Mouse (Mus musculus) limb, embryonic 11.5 days (tissue): ENCODE data around the gene Dclre1b. TPM values are rescaled to one million over a fixed set of nuclear protein-coding genes. Genes with fewer than 3 reads are reported as not detected.

Source experiments
- ATAC-seq: fragments of 200-750 bp; cut with Nextera tagmentation; 2 replicates; pipeline ENCODE4 v1.8.0; 2017; ENCODE audit warnings: low read depth; ENCODE audit not compliant: insufficient number of reproducible peaks, low FRiP score, low TSS enrichment
- DNase-seq: peaks from one replicate; pipeline ENCODE4 v3.0.0-alpha.2; 2015; ENCODE audit warnings: low spot score
- H3K27ac ChIP-seq: fragments of 300-500 bp; sonication (generic); replicated peaks from 2 replicates; pipeline ENCODE4 v1.5.1; 2014; ENCODE audit warnings: low read depth, mild to moderate bottlenecking, low read length
- H3K27me3 ChIP-seq: fragments of 300-500 bp; sonication (generic); 2 replicates; pipeline ENCODE4 v1.6.1; 2014; ENCODE audit warnings: mild to moderate bottlenecking, low read length, mixed read lengths; ENCODE audit not compliant: control insufficient read depth, insufficient read depth
- H3K36me3 ChIP-seq: fragments of 300-500 bp; sonication (generic); 2 replicates; pipeline ENCODE4 v1.6.1; 2014; ENCODE audit warnings: mild to moderate bottlenecking, low read length, moderate library complexity, mixed read lengths; ENCODE audit not compliant: control insufficient read depth, insufficient read depth
- H3K4me1 ChIP-seq: fragments of 300-500 bp; sonication (generic); 2 replicates; pipeline ENCODE4 v1.6.1; 2014; ENCODE audit warnings: low read length, mixed read lengths; ENCODE audit not compliant: control insufficient read depth, insufficient read depth
- H3K4me2 ChIP-seq: fragments of 300-500 bp; sonication (generic); 2 replicates; pipeline ENCODE4 v1.6.1; 2014; ENCODE audit warnings: low read depth, mild to moderate bottlenecking, moderate library complexity; ENCODE audit not compliant: severe bottlenecking
- H3K4me3 ChIP-seq: fragments of 300-500 bp; sonication (generic); 2 replicates; pipeline ENCODE4 v1.5.1; 2014; ENCODE audit warnings: low read depth, low read length
- H3K9ac ChIP-seq: fragments of 300-500 bp; sonication (generic); 2 replicates; pipeline ENCODE4 v1.6.1; 2014; ENCODE audit warnings: mild to moderate bottlenecking, low read length
- H3K9me3 ChIP-seq: fragments of 300-500 bp; sonication (generic); 2 replicates; pipeline ENCODE4 v1.6.1; 2016; ENCODE audit warnings: low read length; ENCODE audit not compliant: control insufficient read depth
- WGBS: fragments of 180-500 bp; shearing (Covaris S2); extraction: QIAGEN DNeasy Blood & Tissue Kit; methylation state at CpG from one replicate; pipeline ENCODE4 v1.1.7; 2014; 5-methylcytosine and 5-hydroxymethylcytosine counted together
- polyA plus RNA-seq: library from polyadenylated mRNA; unstranded; fragments of >200 nt; fragmentation: Nextera tagmentation; extraction: Ambion mirVana; gene quantifications from 2 replicates; pipeline ENCODE4 v1.2.1, GENCODE M21; 2014

The Dclre1b gene
- polyA plus RNA-seq, 1 experiment from 2014 or later, result 40.2 TPM

GRCm38 (mm10) chr3:103756920-103757319 is 52.3 kb downstream of the Dclre1b start:
- ATAC-seq (no peak), DNase-seq (no peak)
- Histone ChIP-seq H3K36me3 (peaks cover 10% of the 10 kb centered on the region; the same call in 1 of the 2 replicates), H3K27me3 (no peaks in the 10 kb centered on the region), H3K27ac (no peak overlapping the region), H3K4me2 (no peak overlapping the region), H3K9ac (no peak overlapping the region), H3K9me3 (no peaks in the 10 kb centered on the region), H3K4me3 (no peak overlapping the region), H3K4me1 (no peaks in the 10 kb centered on the region)
- WGBS, result 96% methylated on average over 2 of the region's 2 CpGs

DNA sequence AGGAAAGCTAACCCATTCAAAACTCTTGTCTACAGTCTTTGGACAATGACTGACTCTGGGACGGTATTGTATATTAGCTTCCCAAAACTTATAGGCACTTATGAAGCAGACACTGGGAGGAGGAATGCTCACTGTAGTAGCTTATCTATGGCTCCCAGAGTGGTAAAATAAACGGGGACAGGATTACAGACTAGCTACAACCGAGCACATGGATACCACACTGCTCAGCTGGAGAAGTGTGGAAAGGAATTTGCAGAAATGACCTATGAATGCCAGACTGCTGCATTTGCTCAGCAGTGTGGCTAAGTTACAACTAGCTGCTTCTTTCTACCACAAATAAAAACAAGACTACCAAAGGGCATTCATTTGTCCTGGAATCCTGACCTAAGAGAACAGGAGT is 53.9 kb downstream of the Dclre1b start:
- no peak for DNase-seq
- WGBS, result 83% methylated on average over 3 of the region's 3 CpGs
- no peak overlapping the region for H3K4me3 ChIP-seq
- H3K36me3 ChIP-seq, result peaks cover 10% of the 10 kb centered on the region; the same call in 1 of the 2 replicates
- ATAC-seq, result no peak
- H3K4me1 ChIP-seq, result no peaks in the 10 kb centered on the region
- H3K27me3 ChIP-seq, result no peaks in the 10 kb centered on the region
- H3K9me3 ChIP-seq, result no peaks in the 10 kb centered on the region
- H3K27ac ChIP-seq, result no peak overlapping the region
- H3K9ac ChIP-seq, result no peak overlapping the region
- H3K4me2 ChIP-seq, result no peak overlapping the region

DNA sequence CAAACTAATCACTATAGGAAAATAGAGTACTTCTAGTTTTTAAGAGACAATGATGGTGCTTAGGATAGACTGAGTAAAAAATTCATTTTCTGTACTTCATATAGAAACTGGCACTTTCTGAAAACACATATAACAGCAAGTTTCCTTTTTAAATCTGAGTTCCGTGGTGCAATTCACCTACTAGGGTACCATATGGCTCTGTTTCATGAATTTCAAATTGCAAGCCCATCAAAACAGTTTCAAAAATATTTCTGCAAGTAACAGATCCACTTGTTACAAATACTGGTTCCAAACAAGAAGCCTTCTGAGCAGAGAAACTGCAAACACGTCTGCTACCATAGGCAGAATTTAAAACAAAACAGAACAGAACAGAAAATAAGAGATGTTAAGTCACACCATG is 57.7 kb downstream of the Dclre1b start:
- H3K27ac ChIP-seq, result no peak overlapping the region
- no peaks in the 10 kb centered on the region for H3K9me3 ChIP-seq
- H3K27me3 ChIP-seq, result no peaks in the 10 kb centered on the region
- H3K4me2 ChIP-seq, result no peak overlapping the region
- no peaks in the 10 kb centered on the region for H3K4me1 ChIP-seq
- DNase-seq (no peak), ATAC-seq (no peak)
- no peak overlapping the region for H3K4me3 ChIP-seq
- no peak overlapping the region for H3K9ac ChIP-seq
- peaks cover 14% of the 10 kb centered on the region; the same call in 1 of the 2 replicates for H3K36me3 ChIP-seq
- WGBS, result 87% methylated on average over 2 of the region's 2 CpGs

Other genes with a start within 250 kb of the Dclre1b start
- gene Syt6, start 234.2 kb downstream of the Dclre1b start, polyA plus RNA-seq, result 0.21 and 0.31 TPM in 2 replicates
- 0.08 TPM in 1 of 2 replicates, not detected in the other for gene Atg4a-ps, start 163.4 kb downstream of the Dclre1b start, polyA plus RNA-seq
- 26.8 and 27.7 TPM in 2 replicates for gene Olfml3, start 71.4 kb downstream of the Dclre1b start, polyA plus RNA-seq
- not detected in 2 replicates for gene Gm10964, start 70.1 kb downstream of the Dclre1b start, polyA plus RNA-seq
- gene Hipk1, start 17.9 kb downstream of the Dclre1b start, polyA plus RNA-seq, result 13.0 and 13.4 TPM in 2 replicates
- gene Ap4b1, start 76 bp upstream of the Dclre1b start, polyA plus RNA-seq, result 22.8 and 25.5 TPM in 2 replicates
- 0.08 TPM in 1 of 2 replicates, not detected in the other for gene Gm43064, start 129 bp upstream of the Dclre1b start, polyA plus RNA-seq
- gene Bcl2l15, start 23.2 kb upstream of the Dclre1b start, polyA plus RNA-seq, result 0.35 TPM in 1 of 2 replicates, not detected in the other
- gene Ptpn22, start 50.4 kb upstream of the Dclre1b start, polyA plus RNA-seq, result 0.17 and 0.35 TPM in 2 replicates
- gene Rsbn1, start 104.7 kb upstream of the Dclre1b start, polyA plus RNA-seq, result 19.8 and 19.9 TPM in 2 replicates
- gene Phtf1, start 158.7 kb upstream of the Dclre1b start, polyA plus RNA-seq, result 42.2 and 46.1 TPM in 2 replicates